Mouse (Mus musculus): Measurements from ENCODE around the gene Atxn1.

Atxn1 gene

DNA sequence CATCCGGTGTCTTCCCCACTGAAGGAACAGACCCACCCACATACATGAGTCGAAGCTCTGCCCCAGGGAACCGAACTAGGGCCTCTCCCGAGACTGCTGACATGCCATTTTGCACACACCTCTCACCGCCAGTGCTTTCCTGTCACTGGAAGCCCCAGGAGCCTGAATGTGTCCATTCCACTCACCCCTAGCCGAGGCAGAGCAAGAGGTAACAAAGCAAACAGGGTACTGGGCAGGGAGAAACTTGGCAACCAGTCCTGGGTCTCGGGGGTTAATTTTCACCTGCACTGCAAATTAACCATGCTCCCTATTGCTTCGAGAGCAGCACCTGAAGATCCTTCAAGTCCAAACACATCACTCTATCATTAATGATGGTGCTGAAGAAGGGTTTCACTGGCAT lies 64.0 kb downstream of the Atxn1 start:
- no peak for DNase-seq (ENCODE audit: low spot score)

DNA sequence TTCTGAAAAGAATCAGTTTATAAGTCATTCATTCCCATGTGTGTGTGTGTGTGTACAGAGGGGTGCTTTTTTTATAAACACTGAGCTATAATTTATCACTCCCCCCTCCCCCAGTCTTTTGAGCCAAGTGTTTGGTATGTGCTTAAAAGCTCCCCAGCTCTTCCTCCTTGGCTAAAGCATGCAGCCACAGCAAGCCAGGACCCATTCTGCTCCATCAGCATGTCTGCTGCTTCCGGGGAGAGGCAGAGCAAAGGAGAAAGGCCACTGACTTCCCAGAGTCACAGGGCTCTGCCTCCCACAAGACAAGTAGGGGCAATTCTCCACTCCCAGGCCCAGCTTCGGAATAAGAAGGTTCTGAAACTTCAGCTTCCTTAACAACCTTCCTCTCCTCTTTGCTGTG lies 67.2 kb downstream of the Atxn1 start:
- DNase-seq (ENCODE audit: low spot score), result no peak

DNA sequence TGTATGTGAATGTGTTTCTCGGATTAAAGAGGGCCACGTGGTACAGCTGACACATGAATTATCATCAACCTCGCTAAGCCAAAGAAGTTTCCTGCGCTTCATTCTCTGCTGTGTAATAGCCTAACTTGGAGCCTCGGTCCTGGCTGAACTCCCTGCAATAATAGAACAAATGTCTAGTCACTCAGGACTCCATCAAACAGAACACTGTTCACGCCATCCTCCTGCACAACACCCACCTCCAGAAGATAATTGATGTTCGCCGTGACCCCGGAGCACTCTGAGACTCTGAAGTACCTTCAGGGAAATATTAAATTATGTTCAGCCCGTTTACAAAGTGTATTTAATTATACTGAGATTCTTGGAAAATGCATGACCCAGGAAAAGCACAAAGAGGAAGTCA lies 70.0 kb downstream of the Atxn1 start:
- DNase-seq (ENCODE audit: low spot score), result no peak

DNA sequence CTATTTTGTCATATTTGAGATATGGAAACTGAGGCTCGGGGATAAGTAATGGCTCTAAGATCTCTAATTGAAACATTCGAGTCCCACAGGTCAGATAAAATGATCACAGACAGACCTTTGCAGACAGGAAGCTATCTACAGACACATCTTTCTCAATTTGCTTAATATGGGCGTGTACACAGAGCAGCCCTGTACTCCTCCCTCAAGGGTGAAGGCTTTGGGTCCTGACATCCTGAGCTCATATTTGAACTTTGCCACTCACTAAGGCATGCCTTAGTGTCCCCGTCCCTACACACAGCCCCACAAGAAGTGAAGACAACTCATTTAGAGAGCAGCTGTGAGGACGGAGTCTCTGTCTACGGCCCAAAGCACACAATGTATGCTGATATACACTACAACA lies 70.6 kb downstream of the Atxn1 start:
- DNase-seq (ENCODE audit: low spot score), result no peak

DNA sequence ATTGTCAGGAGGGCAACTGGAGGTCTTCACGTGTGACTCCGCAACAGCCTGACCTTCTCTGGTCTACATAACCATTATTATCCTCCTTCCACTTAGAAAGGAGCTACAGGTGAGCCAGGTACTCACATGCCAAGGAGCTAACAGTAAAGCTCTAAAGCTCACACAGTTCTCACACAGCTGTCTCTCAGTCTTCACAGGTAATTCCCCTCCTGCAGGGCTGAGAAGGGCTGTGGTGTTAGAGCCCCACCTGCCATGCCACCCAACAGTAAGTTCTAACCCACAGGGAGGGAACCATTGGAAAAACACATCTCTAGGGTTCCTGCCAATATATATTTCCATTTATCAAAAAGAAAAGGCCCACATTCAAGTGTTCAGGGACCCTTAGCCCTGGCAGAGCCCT lies 73.7 kb downstream of the Atxn1 start:
- no peak for DNase-seq (ENCODE audit: low spot score)

DNA sequence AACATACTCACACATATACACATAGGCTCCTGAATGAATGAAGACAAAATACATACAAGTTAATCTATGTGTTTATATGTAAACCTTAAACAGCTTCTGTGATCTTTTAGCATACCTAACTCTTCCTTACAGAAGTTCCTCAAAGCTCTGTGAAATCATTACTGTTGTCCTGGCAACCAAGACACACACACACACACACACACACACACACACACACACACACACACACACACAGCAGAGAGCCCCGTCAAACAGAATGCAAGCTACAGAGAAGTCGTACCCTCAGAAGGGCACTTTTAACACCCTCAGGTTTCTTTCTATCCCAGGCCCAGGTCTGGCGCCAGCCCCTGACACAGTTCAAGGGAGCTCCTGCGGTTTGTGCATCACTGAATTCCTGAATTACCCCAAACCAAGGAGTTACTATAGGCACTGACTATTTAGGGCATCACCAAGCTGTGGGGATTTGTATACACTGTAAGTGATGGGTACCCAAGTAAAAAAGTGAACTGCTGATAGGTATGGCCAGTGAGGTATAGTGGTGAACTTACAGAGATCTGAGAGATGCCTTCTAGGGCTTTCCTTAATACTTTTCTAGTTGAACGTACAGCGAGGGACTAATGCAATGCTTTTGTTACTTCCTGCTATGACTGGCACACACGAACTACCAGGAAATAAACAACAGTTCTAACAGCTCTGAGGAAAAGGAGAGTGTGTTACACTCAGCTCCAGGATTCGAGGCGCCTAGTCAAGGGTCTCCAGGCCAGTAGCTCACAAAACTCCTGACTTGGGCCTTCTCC lies 75.7 kb downstream of the Atxn1 start:
- no peak for DNase-seq (ENCODE audit: low spot score)

DNA sequence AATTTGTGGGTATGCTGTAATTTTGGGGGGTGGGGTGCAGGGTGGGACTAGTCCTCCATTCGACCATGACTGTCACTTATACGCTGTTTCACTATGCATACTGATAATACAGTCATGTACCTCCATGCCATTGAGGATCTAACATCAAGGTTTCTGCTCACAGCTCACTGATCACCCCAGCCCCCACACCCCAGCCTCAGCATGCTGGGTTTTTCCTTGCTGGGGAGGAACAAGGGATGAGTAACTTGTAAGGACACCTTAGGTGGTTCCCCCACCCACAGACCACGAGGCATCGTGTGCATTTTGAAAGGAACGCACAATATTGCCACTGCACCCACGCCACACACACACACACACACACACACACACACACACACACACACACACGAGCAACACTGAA lies 79.9 kb downstream of the Atxn1 start:
- no peak for DNase-seq (ENCODE audit: low spot score)

DNA sequence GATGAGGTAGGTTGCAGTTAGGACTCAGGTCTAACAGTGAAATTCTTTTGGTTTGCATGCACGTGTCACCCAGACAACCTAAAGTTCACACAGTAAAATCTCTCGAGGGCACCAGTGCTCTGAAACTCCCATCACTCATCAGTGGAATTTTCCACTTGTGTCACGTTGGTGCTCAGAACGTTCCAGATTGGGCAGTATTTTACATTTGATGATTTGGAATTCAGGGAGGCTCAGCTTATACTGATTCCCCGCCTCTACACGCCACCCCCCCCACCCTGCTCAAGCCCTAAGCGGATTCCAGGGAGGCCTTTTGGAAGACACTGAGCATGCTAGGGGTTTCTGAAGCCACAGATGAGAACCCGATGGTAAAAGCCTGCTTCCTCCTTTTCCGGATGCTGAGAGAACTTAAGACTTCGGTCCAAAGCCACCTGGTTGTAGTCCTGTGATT lies 81.0 kb downstream of the Atxn1 start:
- DNase-seq (ENCODE audit: low spot score), result no peak

DNA sequence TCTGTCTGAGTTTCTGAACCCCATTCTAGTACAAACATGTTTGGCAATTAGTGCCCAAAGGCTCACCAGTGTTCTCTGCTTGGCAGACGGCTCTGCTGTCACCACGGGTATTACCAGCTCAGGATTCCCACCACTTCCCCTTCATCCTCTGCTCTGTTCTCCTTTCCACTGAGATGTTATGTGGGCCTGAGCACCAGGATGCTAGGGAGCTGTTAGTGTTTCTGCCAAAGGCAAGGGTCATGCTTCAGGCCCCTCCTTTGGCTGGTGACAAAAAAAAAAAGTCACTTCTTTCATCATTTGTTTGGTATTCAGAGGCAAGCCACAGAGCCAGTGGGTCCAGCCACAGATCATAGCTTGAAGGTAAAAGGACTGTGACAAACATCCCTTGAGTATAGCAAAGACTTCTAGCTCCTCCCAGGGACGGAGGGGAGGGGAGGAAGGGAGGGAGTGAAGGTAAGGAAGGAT lies 81.8 kb downstream of the Atxn1 start:
- DNase-seq (ENCODE audit: low spot score), result no peak

DNA sequence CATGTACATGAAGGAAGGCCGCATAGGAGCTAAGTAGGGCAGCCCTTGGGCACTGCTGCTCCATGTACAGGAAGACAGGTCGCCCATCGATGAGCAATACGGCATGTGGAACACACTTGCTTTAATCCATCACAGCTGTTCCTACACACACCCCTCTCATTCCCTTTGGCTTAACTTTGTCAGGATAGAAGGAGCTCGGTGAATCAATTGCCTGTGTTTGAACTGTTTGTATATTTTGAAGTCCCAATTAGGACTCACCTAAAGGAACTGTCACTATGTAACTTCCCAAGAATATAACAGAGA lies 84.3 kb downstream of the Atxn1 start:
- DNase-seq (ENCODE audit: low spot score), result no peak

DNA sequence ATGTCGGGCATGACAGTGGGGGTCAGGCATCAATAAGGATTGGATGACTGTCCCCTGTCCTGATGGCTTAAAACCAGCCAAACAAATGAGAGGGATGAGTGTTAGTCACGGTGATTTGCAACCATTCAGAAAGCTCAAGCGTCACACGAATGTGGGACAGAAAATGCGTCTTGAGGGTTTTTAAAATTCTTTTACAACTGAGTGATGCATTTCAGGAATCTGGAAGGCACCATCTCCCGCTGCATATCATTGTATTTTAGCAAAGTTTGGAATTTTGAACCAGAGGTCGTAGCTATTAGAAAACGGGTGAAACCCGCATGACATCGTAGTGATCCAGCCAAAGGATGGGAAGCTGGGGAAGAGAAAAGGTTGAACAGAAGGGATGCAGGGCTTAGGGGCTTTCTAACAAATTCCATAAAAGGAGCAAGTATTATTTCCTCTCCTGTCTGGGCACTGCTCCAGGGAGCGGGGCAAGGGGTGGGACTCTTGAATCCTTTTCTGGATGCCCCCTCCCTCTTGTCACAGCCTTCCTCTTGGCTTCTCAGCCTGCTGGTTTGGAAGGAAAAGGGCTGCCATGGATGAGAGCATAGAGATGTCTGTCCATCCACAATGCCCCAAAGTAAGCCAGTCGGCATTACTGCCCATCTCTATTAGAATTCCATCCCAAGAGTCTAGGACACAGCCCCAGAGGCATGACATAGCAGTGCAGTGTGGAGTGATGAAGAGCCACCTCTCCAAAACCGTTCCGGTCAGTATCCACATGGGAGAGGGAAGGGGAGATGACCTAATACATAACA lies 84.9 kb downstream of the Atxn1 start:
- no peak for DNase-seq (ENCODE audit: low spot score)

DNA sequence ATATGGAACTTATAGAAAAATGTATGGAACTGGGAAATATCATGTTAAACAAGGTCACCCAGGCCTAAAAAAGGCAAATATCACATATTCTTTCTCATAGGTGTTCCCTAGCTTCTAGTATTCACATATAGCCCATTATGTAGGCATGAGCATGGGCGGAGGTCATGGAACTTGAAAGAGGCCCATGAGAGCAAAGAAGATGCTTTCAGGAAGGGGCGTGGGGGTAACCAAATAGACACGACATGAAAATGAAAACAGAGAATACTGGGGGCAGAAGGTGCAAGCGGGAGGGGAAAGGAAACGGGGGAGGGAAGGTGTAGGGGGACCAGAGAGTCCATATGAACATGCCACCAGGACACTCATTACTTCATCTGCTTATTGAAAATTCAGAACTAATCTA lies 87.9 kb downstream of the Atxn1 start:
- DNase-seq (ENCODE audit: low spot score), result no peak

DNA sequence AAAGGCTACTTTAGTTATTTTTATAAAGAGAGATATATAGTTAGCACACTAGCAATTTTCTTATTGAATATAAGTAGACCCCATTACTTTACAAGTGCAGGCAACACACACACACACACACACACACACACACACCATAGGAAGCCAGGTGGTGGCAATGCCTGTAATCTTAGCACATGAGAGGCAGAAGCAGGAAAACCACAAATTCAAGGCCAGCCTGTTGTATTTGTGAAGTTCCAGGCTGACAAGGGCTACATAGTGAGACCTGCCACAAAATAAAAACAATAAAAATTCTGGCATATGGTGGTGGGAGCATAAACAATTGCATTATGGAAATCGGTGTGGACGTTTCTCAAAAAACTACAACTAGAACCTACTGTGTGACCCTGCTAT lies 88.4 kb downstream of the Atxn1 start:
- no peak for DNase-seq (ENCODE audit: low spot score)

DNA sequence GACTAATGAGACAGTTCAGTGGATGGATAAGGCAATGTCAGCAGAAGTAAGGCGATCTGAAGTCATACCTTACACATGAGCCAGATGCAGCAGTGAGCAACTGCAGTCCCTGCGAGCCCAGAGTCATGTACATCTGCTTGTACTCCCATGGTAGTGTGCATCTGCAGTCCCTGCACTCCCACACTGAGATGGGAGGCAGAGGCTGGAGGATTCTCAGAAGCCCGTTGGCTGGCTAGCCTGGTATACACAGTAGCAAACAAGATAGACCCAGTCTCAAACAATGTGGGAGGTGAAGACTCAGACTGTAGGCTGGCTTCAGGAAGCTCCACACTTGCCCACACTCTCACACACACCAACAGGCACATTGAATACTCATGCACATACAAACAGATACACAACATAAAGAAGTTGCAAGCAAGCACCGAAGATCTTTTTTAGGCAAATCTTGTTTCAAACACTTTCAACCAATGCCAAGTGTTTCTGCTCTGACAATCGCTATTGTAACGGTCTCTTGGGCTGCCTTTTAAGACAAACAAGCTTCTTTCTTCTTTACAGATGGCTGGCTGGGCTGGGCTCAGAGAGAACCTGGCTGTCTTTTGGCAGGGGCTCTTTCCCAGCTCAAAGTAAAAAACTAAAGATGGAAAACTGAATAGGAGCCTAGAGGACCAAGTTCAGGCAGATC lies 89.0 kb downstream of the Atxn1 start:
- no peak for DNase-seq (ENCODE audit: low spot score)

DNA sequence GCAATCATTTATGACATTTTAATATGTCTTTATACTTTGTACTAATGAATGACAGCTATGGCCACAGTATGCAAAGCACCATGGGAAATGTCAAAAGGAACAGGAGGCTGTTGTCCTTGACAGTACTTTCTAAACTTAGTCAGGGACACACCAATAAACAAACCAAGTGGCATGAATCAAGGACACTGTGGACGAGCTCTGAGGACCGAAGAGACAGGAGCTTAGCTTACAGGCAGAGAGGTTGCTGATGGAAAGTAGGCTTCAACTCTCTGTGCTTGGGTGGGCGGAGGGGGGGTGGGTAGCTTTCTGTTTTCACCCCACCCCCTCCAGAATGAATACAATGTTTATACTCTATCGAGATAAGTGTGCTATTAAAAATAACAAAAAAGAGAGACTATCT lies 90.6 kb downstream of the Atxn1 start:
- DNase-seq (ENCODE audit: low spot score), result no peak

DNA sequence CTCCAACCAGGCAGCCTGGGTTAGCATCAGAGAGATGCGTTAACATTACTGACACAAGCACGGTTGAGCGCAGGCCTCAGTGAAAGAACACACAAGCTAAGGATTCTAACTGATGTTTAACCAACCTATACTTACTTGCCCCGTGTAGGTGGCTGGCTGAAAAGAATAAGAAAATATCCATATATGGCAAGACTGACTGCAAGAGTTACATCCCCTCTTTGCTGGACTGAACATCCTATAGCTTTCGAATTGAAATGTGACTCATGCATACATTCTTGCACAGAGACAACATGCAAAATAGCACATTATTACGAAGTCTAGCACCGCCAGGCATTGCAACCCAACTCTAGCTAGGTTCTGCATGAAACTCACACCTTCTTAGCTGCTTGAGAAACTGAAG lies 91.8 kb downstream of the Atxn1 start:
- no peak for DNase-seq (ENCODE audit: low spot score)

DNA sequence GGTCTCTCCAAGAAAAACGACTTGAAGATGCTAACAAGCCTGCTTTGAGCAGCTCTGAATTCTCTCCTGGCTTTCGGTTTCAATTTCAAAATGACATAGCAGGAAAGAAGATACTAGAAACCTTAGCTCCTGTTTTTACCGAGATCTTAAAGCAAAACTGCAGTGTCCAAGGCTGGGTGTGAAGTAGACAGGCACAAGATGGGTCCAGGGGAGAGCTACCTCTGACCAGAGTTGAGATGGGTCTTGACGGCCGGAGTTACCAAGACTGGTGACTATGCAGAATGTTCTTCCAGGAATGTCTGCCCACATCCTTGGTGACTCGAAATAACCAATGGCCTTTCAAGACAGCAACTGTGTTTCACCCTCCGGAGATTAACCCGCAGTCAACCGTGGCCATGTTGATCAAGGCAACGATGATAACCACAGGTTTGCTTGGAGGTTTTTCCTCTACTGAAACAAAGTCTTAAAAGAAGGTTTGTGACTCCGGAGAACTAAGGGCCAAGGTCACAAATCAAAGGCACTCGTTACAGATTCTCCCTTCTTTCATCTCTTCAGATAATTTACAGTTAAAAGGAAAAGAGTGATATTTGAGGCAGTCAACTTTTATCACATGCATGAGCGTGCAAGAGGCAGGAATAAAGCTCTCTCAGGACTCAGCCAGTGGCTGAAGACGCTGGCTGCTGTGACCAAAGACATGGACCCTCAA lies 92.6 kb downstream of the Atxn1 start:
- no peak for DNase-seq (ENCODE audit: low spot score)

DNA sequence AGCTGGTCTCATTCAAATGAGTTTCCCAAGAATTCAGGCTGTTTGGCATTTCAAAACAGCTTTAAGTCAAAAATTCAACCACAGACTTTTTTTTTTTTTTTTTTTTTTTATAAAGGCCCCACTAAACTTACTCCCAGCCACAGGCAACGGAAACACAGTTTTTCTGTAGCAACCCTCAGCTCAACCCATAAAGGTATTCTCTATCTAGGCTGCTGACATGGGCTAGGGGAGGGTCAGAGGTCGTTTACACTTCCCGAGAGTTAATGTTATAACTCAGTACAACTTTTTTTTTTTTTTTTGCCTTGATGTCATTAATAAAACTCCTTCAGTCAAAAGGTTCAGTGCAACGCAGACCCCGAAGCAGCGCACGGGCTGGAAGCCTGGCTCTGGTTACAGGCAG lies 93.3 kb downstream of the Atxn1 start:
- no peak for DNase-seq (ENCODE audit: low spot score)

DNA sequence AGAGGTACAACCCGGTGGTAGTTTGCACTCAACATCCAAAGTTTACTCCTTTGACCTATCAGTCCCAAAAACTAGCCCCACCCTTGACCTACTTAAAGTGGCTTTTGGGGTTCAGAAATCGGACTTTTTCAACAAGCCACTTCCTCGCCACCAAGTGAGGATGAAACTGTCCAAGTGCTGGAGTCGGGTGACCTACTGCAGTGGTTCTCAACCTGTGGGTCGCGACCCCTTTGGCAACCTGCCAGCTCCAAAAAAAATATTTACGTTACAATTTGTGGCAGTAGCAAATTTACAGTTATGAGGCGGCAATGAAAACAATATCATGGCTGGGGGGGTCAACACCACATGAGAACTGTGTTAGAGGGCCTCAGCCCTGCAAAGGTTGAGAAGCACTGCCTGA lies 95.9 kb downstream of the Atxn1 start:
- DNase-seq (ENCODE audit: low spot score), result no peak

DNA sequence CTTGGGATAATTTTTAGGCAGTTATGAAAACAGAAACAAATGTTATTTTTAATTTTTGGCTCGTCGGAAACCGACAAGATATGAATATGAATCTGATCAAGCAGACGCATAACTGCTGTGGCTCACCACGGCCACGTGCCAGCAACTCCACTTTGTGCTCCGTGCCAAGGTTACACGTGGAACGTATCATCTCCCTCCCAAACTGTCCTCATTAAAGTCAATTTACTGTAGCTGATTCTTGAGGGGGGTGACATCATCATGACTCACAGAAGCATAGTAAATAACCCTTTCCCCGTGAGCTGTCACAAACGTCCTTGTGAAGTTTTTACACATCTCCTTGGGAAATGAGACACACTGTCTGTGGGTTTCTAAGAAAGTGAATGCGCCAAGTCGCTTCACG lies 97.5 kb downstream of the Atxn1 start:
- DNase-seq (ENCODE audit: low spot score), result no peak

DNA sequence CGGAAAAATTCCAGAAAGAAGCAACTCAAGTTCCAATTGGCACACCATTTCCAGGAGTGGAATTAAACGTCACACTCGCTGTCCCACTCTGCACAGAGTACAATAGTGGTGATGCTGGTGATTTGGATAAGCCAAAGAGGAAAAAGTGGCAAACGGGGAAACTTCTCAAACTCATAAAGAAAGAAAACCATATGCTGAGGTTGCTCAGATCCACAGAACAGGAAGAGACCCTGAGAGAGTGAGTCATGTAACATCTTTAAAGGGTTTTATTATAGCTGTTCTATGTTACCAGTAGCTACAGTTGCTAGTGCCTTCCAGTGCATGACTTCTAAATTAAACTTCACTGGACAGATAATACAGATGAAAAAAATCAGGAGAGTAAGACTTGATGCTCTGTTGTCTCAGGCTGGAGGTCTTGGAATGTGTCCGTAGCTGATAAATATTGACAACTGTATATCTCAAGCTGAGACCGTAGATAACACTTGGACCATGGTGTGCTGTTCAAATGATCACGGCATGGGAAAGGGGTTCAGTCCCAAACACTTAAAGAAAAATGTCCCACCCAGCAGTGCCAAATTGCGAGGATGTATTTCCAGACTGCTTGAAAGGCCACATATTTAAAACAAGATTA lies 98.1 kb downstream of the Atxn1 start:
- peak; percentile 62 for DNase-seq (ENCODE audit: low spot score)

DNA sequence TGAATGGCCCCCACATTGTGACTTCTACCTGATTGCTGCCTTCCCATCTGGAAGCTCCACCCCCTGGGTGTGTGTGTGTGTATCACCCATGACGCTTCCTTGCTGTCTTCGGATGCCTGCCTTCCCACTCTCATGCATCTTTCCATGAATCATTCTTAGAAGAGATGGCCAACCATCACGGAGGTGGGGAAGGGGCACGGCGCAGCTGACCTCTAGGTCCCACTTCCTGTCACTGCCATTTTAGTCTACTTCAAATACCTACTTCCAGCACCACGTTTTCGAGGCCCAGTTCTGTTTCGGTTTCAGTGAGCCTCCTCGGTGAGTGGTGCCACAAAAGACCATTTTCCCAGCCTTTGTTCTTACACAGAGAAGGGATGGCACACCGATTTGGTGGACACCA lies 99.2 kb downstream of the Atxn1 start:
- DNase-seq (ENCODE audit: low spot score), result no peak
